Mouse (Mus musculus) liver, postnatal 0 days (tissue): ENCODE data around the gene Vwce.

Experiments used
- CTCF ChIP-seq: sonication (generic); IDR thresholded peaks from 2 replicates; pipeline ENCODE4 v1.5.1; 2016; ENCODE audit warnings: antibody characterized with exemption, low read depth
- EP300 ChIP-seq: IDR thresholded peaks from 2 replicates; pipeline ENCODE4 v1.6.1; 2016; ENCODE audit warnings: antibody characterized with exemption, low read depth, mild to moderate bottlenecking

- no peak for TF ChIP-seq CTCF
- no peak for TF ChIP-seq EP300
These were observed 57.6 kb downstream of the Vwce start for GRCm38 (mm10) chr19:10691660-10692059.
